Mouse (Mus musculus): ENCODE data around the gene Bhlha9. TPM values are rescaled to one million over a fixed set of nuclear protein-coding genes. Genes with fewer than 3 reads are reported as not detected.

The Bhlha9 gene
- polyA plus RNA-seq, 1 experiment from 2014 or later = 6.5 TPM

DNA sequence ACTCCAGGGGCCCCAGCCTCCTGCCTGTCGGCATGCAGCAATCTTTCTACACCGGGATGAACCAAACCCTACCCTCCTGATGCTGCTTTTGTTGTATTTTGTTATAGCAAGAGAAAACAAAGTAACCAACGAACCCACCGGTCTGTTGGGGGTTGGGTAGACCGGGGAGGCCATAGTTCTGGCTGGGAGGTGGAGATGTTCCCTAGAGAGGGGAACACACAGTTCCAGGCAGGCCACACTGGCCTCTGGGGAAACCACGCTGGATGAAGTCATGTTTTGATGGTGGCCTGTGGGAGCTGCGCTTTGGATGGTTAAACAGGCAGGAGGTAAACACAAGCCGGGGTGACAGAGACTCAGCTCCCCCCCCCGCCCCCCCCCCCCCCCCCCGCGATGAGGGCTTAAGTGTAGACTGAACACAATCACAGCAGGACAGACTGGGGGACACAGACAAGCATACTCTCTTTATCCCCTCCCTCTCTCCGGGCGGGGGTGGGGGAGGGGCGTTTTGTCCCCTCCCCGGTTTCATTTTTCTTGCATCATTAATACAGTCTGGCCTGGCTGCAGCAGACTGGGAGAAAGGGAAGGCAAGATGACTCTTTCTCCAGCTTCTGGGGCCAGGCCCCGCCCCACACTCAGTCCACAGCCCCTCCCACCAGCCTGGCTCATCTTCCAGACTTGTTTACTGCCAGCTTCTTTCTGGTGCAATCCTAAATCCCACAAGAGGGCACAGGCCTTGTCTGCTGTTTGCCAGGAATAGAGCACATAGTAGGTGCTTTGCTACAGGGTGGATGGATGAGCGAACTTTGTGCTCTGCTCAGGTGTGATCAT lies 37.6 kb downstream of the Bhlha9 start:
- Histone ChIP-seq H3K4me3 (no peak overlapping the region), H3K4me1 (peaks cover 9% of the 10 kb centered on the region), H3K9me3 (peaks cover 4% of the 10 kb centered on the region; the same call in 1 of the 2 replicates), H3K27me3 (no peaks in the 10 kb centered on the region), H3K4me2 (replicated peaks) (no peak overlapping the region), H3K36me3 (no peaks in the 10 kb centered on the region), H3K9ac (no peak overlapping the region), H3K27ac (no peak overlapping the region)
- 34% methylated on average over 12 of the region's 17 CpGs for WGBS
- ATAC-seq (ENCODE audit: low FRiP score, low read depth) = no peak

- Histone ChIP-seq H3K4me1 (no peaks in the 10 kb centered on the region), H3K4me2 (replicated peaks) (no peak overlapping the region), H3K9me3 (no peaks in the 10 kb centered on the region), H3K9ac (no peak overlapping the region), H3K36me3 (no peaks in the 10 kb centered on the region), H3K4me3 (no peak overlapping the region), H3K27ac (no peak overlapping the region), H3K27me3 (no peaks in the 10 kb centered on the region)
- 73% methylated on average over 4 of the region's 4 CpGs for WGBS
- ATAC-seq (ENCODE audit: low FRiP score, low read depth) = no peak
Measured at GRCm38 (mm10) chr11:76717000-76717399, 44.7 kb downstream of the Bhlha9 start.

Other genes starting within 250 kb of the Bhlha9 start
- 37.5 and 38.0 TPM in 2 replicates for gene Abr, start 50.2 kb upstream of the Bhlha9 start, polyA plus RNA-seq (2015; fragmentation: Nextera tagmentation; extraction: Ambion mirVana)
- gene Trarg1, start 7.3 kb downstream of the Bhlha9 start, polyA plus RNA-seq (2015; fragmentation: Nextera tagmentation; extraction: Ambion mirVana) = 0.32 and 0.37 TPM in 2 replicates
- gene Gosr1, start 91.1 kb downstream of the Bhlha9 start, polyA plus RNA-seq (2015; fragmentation: Nextera tagmentation; extraction: Ambion mirVana) = 22.3 and 24.0 TPM in 2 replicates
- 9.8 and 10.3 TPM in 2 replicates for gene Cpd, start 174.5 kb downstream of the Bhlha9 start, polyA plus RNA-seq (2015; fragmentation: Nextera tagmentation; extraction: Ambion mirVana)
- gene Tmigd1, start 229.7 kb downstream of the Bhlha9 start, polyA plus RNA-seq (2015; fragmentation: Nextera tagmentation; extraction: Ambion mirVana) = not detected in 2 replicates